Mouse (Mus musculus) erythroblast, adult 5-6 weeks (primary cell): ENCODE data around the gene Ndufs7. TPM values are rescaled to one million over a fixed set of nuclear protein-coding genes. Genes with fewer than 3 reads are reported as not detected.

Source experiments
- ATAC-seq: replicated peaks from 2 replicates; pipeline ENCODE4 v1.8.0; 2016; ENCODE audit warnings: moderate number of reproducible peaks, mild to moderate bottlenecking, moderate TSS enrichment, inconsistent platforms; ENCODE audit not compliant: poor library complexity, low FRiP score, severe bottlenecking
- total RNA-seq, 2 experiments: library from RNA; stranded (forward) in 1 of 2; stranded (reverse) in 1 of 2; fragments of 150-400 nt in 1 of 2; fragments of 200-764, 138-1000 nt in 1 of 2; gene quantifications; 2 replicates each; pipeline versions ENCODE4 v1.2.3 to v1.2.4; 2015 to 2017; ENCODE audit warnings: low replicate concordance in 2 of 2

Gene Ndufs7
- total RNA-seq, 2 experiments from 2014 or later: 14.2 to 25.7 TPM

DNA sequence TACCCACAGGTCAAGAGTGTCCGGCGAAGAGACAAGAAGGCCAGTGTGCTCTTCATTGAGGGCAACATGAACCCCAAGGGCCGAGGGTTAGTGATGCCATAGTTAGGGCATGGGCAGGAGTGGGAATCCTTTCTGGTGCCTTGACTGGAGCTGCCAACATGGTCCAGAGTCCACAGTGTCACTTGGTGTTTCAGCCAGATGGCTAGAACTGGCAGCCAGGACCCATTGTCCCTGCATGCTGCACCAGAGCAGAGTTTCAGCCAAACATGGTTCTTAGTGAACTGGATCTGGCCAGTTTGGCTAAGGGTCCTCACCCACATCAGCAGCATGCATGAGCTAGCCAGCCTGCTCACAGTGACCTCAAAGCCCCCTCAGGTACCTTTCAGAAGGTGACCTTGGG is 10.6 kb upstream of the Ndufs7 start:
- no peak for ATAC-seq

- ATAC-seq: no peak
These were observed 9.1 kb upstream of the Ndufs7 start for GRCm38 (mm10) chr10:80239791-80240190.

DNA sequence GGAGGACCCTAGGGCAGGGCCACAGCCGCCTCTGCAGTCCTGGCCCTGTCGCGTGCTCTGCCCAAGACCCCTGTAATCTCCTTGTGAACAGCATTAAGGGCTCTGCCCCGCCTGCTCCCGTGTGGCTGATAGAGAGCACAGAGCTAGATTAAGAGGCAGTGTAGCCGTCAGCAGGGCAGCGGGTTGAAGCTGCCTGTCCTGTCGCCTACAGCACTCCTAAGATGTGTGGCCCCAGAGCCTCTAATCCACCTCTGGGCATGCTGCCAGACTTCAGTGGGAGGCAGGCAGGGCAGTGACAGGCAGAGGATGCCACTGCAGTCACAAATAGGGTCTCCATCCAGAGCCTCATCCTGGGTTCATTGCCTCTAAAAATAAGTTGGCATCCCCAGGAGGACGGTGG is 6.8 kb upstream of the Ndufs7 start:
- 0 out of 2 replicates have a peak, but pooled peaks have one; percentile 13 for ATAC-seq

DNA sequence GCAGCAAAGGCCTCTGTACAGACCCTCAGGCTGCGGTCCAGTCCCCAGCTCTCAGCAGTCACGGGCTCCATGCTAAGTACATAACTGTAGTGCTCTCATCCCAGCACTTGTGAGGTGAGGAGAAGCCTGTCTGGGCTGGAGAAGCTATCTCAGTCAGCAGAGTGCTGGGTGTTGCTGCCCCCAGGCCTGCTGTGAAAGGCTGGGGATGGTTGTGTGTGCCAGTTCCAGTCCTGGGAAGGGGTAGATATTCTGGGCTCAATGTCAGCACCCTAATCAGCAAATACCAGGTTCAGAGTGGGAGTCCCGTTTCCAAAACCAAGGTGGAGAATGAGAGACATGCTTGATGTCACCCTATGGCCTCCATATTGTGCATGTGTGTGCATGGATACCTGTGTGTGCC is 6.3 kb upstream of the Ndufs7 start:
- no peak for ATAC-seq

DNA sequence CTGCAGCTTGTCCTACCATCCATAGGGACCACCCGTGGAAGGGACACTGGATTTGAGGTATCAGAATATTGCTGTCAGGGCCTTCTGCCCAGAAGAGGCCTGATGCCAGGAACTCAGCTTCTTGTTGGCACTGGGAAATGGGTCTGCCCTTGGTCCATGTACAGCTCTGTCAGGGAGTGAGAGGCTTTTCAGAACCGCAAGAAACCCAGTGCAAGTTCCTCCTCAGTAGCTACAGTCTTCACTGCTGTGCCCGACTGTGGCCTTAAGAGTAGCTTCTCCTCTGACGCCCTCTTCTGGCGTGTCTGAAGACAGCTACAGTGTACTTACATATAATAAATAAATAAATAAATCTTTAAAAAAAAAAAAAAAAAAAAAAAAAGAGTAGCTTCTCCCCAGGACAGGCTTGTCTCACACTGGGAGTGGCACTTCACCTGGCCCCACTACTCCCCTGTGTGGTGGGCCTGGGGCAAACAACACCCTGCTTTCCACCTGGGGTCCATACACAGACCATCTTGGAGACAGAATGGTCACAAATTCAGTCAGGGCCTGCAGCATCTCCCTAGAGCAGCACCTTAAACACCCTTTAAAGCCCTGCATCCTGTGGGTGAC is 4.0 kb upstream of the Ndufs7 start:
- ATAC-seq: no peak

DNA sequence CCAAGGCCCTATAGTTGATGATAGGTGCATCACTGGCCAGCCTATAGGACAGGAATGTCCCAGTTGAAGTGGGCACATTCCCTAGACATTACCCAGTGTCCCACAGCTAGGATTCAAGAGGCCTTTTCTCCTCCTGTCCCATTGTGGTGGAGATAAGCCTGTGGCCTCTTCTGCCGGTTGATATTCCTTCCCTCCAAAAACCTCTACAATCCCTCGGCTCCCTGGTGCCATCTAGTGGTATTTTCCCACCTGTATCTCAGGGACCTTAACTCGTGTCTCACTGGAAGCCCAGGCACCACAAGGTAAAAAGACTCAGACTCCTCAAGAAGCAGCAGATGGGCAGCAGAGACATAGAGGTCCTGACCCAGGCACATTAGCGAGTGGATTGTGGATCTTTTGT is 3.3 kb upstream of the Ndufs7 start:
- ATAC-seq: peak; percentile 48

DNA sequence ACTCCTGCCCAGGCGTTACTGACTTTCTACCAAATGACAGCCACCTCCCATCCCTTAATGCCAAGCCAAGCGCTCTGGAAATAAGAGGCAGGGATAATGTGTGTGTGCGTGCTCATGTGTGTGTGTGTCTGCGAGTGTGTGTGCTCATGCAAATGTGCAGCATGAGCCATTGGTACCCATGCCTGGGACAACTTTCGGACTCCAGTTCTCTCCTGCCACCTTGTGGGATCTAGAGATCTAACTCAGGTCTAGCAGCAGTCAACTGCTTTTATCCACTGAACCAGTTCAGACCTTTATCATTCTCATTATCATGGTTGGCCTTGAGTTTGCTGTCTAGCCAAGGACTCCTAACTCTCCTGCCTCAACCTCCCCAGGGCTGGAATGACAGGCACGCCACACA is 1.1 kb upstream of the Ndufs7 start:
- no peak for ATAC-seq

- ATAC-seq: 0 out of 2 replicates have a peak, but pooled peaks have one; percentile 2
These were observed 484 bp upstream of the Ndufs7 start for GRCm38 (mm10) chr10:80248437-80248836.

DNA sequence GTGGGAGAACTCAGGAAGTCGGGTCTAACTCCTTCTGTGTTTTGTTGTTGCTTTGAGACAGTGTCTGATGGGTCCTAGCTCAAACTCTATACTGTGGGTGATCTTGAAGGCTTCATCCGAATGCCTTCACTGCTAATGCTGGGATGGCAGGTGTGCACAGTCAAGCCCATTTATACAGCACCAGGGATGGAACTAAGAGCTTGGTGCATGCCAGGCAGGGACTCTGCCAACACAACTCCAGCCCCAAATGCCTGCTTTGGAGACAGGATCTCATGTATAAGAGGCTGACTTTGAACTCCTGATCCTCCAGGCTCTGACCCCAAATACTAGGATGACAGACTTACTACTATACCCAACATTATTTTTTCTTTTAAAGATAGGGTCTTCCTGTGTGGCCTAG is 1.1 kb downstream of the Ndufs7 start:
- no peak for ATAC-seq

- no peak for ATAC-seq
These were observed 1.7 kb downstream of the Ndufs7 start for GRCm38 (mm10) chr10:80250573-80250972.

- no peak for ATAC-seq
These were observed 3.1 kb downstream of the Ndufs7 start for GRCm38 (mm10) chr10:80252011-80252410.

- no peak for ATAC-seq
These were observed 3.8 kb downstream of the Ndufs7 start for GRCm38 (mm10) chr10:80252493-80253274.

DNA sequence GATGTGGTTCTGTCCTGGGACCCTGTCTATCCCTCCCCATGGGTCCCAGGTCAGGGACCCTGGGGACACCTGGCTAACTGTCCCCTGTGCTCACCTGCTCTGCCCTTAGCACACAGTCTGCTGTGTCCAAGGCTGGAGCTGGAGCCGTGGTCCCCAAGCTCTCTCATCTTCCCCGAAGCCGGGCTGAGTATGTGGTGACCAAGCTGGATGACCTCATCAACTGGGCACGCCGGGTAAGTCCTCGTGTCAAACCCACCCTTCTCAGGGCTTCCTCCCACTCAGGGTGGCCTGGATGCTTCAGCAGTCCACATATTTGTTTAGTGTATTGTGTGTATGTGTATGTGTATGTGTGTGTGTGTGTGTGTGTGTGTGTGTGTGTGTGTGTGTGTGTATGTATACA is 4.6 kb downstream of the Ndufs7 start:
- ATAC-seq: no peak

GRCm38 (mm10) chr10:80254331-80255297 is 5.7 kb downstream of the Ndufs7 start:
- no peak for ATAC-seq

DNA sequence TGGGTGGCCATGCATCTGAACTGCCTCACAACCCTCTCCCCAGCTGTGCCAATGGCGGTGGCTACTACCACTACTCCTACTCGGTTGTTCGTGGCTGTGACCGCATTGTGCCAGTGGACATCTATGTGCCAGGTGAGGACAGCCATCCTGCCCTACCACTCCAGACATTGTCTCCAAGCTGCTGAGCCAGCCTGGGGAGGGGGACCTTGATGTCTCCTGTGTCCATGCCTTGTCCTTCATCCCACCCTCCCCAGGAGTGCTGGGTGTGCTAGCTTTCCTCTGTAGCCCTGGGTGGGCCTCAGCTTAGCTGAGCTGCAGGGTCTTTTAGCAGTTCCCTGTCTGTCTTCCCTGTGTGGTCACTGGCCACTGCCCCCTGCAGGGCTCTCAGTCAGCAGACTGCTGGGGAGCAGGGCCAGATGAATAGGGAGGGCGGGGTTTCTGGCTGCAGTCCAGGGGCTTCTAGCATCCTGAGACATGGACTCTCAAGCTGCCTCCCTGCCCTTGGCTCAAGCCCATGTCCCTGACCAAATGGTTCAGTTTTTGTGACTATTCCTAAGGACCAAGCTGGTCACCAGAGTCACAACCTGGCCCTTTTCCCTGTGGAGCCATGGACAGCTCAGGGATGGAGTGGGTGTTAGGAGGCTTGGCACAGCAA is 7.1 kb downstream of the Ndufs7 start:
- no peak for ATAC-seq

GRCm38 (mm10) chr10:80257936-80258335 is 9.0 kb downstream of the Ndufs7 start:
- no peak for ATAC-seq

DNA sequence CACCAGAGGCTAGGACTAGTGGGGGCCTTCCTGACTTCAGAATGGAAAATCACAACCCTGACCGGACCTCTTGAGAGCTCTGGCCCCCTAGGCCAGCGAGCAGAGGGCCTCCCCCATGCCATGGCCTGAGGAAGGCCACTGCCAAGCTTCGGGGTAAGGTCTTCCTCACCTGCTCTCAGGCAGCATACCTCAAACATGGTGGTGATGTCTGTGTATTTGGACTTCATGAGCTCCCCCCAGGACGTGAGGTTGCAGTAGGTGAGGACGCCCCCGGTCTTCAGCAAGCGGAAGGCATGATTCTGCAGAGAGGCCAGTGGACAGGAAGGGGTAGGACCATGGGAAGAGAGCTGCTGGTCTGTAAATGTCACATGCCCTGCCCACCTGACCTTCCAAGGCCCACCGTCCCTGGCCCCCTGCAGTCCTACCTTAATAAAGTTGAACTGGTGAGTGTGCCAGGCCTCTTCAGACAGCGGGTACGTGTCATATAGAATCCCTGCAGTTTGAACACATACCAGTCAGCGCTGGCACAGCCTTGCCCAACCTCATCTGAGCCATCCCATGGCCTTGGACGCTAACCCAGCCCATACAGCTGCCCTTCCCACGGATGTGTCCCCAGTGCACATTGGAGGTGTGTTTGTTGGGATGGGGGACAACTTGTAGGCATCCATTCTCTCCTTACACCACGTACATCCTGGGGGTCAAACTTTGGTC is 10.0 kb downstream of the Ndufs7 start:
- no peak for ATAC-seq

DNA sequence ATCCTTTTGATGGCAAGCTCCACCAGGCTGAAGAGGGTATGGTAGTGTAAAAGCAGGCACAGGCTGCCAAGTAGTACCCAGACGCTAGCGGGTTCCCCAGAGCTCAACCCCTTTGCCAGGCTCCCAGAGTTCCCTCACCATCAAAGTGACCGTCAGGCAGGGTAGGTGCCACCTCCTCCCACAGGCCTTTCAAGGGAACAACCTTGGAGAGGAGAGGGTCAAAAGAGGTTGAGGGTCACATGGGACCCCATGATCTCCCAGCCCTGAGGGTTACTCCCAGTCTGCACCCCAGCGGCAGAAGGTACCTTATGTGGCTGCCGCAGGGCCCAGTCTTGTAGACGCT is 10.5 kb downstream of the Ndufs7 start:
- ATAC-seq: no peak

GRCm38 (mm10) chr10:80259861-80260641 is 11.1 kb downstream of the Ndufs7 start:
- ATAC-seq: no peak
